Mouse (Mus musculus): Measurements from ENCODE around the gene Psmd5. TPM values are rescaled to one million over a fixed set of nuclear protein-coding genes. Genes with fewer than 3 reads are reported as not detected.

Gene Psmd5
- polyA plus RNA-seq, 1 experiment from 2014 or later, result 129 TPM

DNA sequence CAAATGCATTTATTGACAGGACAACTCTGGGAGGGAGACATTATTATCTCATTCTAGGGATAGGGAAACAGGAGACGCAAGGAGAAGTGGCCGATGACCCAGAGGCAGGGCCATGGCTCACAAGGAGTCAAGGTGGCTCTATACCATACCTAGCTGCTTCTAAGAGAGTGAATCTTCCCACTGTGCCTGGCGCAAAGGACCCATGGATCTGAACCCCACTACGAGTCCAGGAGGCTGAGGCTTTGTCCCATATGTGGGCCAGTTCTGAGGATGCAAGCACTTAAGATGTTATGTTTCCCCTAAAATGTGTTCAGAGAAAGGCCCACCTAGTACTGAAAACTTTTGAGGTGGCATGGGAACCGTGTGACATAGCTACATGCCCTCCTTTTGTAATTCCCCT, 37.1 kb upstream of the Psmd5 start:
- no peak overlapping the region for H3K4me2 ChIP-seq (ENCODE audit: low read length)
- H3K9ac ChIP-seq (ENCODE audit: low read length), result no peak overlapping the region
- H3K9me3 ChIP-seq (replicated peaks; ENCODE audit: control insufficient read depth, low read length), result no peaks in the 10 kb centered on the region
- ATAC-seq, result no peak
- H3K36me3 ChIP-seq (ENCODE audit: control insufficient read depth, insufficient read depth, low read length), result no peaks in the 10 kb centered on the region
- DNase-seq (ENCODE audit: low spot score), result no peak
- 0 out of 2 replicates have a peak, but pooled peaks cover 12% of the 10 kb centered on the region for H3K27me3 ChIP-seq (replicated peaks; ENCODE audit: control insufficient read depth, insufficient read depth, low read length)
- H3K27ac ChIP-seq (ENCODE audit: low read depth, low read length), result no peak overlapping the region
- peaks cover 7% of the 10 kb centered on the region; the same call in 1 of the 2 replicates for H3K4me1 ChIP-seq (ENCODE audit: control insufficient read depth, insufficient read depth, low read length)
- no peak overlapping the region for H3K4me3 ChIP-seq (ENCODE audit: low read depth, low read length)
- WGBS, result 89% methylated on average over 5 of the region's 5 CpGs

DNA sequence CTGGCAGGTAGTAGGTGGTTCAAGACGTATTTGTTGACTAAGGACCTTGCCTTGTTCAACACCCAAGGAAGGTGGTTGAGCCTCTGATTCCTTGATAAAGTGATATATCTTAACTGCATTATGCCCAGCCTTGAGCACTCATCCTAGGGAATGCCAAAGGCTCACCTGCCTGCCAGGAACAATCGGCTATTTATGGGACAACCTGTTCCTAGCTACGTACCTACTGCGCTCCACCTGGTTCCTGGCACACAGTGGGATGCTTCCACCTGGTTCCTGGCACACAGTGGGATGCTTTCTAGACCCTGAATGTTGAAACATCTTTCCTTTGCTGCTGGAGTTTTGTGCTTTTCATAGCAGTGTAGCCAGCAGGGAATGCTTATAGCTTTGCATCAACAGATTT, 35.0 kb upstream of the Psmd5 start:
- 96% methylated on average over 4 of the region's 4 CpGs for WGBS
- no peak for ATAC-seq
- Histone ChIP-seq H3K27me3 (replicated peaks; ENCODE audit: control insufficient read depth, insufficient read depth, low read length) (0 out of 2 replicates have a peak, but pooled peaks cover 12% of the 10 kb centered on the region), H3K4me3 (ENCODE audit: low read depth, low read length) (no peak overlapping the region), H3K27ac (ENCODE audit: low read depth, low read length) (no peak overlapping the region), H3K4me1 (ENCODE audit: control insufficient read depth, insufficient read depth, low read length) (peaks cover 7% of the 10 kb centered on the region; the same call in 1 of the 2 replicates), H3K9me3 (replicated peaks; ENCODE audit: control insufficient read depth, low read length) (no peaks in the 10 kb centered on the region), H3K4me2 (ENCODE audit: low read length) (no peak overlapping the region), H3K36me3 (ENCODE audit: control insufficient read depth, insufficient read depth, low read length) (no peaks in the 10 kb centered on the region), H3K9ac (ENCODE audit: low read length) (no peak overlapping the region)
- no peak for DNase-seq (ENCODE audit: low spot score)

DNA sequence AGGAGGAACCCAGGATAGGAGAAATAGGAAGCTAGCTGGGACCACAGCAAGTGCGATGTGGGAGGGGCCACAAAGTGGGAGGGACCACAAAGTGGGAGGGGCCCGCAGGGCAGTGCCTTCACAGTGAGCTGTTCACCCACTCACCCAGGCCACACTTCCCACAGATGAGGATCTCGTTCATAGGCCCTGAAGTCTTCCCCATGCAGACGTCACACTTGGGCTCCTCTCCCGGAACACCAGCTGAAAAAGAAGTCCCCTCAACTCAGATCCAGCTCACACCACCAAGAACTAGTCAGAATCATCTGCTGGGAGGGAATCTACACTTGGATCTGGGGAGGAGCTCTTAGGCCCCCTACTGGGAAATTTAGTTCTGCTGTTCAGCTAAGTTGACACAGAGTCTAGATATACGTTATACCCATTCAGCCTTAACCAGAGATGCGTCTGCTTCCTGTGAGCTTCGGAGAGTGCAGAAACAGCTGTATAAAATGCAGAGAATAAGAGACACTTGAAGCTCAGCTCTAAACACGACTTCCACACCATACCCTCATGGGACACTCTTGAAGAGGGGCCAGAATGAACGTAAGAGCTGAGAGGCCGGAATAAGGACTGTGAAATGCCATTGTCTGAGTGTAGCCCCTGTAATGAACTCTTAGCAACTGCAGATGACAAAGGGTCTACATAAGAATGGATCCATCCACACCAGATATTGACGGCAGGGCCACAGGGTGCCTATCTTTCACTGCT, 32.3 kb upstream of the Psmd5 start:
- H3K36me3 ChIP-seq (ENCODE audit: control insufficient read depth, insufficient read depth, low read length), result no peaks in the 10 kb centered on the region
- DNase-seq (ENCODE audit: low spot score) (no peak), ATAC-seq (no peak)
- H3K4me3 ChIP-seq (ENCODE audit: low read depth, low read length), result no peak overlapping the region
- no peaks in the 10 kb centered on the region for H3K27me3 ChIP-seq (replicated peaks; ENCODE audit: control insufficient read depth, insufficient read depth, low read length)
- H3K9me3 ChIP-seq (replicated peaks; ENCODE audit: control insufficient read depth, low read length), result no peaks in the 10 kb centered on the region
- H3K9ac ChIP-seq (ENCODE audit: low read length), result no peak overlapping the region
- H3K4me1 ChIP-seq (ENCODE audit: control insufficient read depth, insufficient read depth, low read length), result no peaks in the 10 kb centered on the region; the same call in 1 of the 2 replicates
- no peak overlapping the region for H3K27ac ChIP-seq (ENCODE audit: low read depth, low read length)
- no peak overlapping the region for H3K4me2 ChIP-seq (ENCODE audit: low read length)
- 63% methylated on average over 12 of the region's 12 CpGs for WGBS

DNA sequence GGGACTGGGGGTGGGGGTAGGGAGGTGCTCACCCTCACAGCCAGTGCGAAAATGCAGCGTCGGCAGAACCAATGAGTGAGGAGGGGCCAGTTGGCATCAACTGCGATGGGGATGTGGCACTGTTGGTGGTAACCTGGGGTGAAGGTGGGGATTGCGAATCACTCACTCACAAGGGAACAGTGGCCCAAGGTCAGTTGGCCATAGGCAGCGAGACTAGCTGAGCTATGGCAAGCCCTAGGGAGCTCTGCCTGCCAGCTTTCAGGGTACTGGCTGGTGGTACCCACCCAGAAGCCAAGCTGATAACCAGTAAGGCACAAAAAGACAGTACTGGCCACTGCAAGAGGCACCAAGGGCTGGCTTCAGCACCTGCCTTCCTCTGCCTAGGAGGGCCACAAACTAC, 31.7 kb upstream of the Psmd5 start:
- no peak for ATAC-seq
- H3K4me1 ChIP-seq (ENCODE audit: control insufficient read depth, insufficient read depth, low read length), result no peaks in the 10 kb centered on the region; the same call in 1 of the 2 replicates
- 77% methylated on average over 6 of the region's 6 CpGs for WGBS
- DNase-seq (ENCODE audit: low spot score), result no peak
- H3K36me3 ChIP-seq (ENCODE audit: control insufficient read depth, insufficient read depth, low read length), result 0 out of 2 replicates have a peak, but pooled peaks cover 3% of the 10 kb centered on the region
- H3K9ac ChIP-seq (ENCODE audit: low read length), result no peak overlapping the region
- no peak overlapping the region for H3K27ac ChIP-seq (ENCODE audit: low read depth, low read length)
- no peaks in the 10 kb centered on the region for H3K27me3 ChIP-seq (replicated peaks; ENCODE audit: control insufficient read depth, insufficient read depth, low read length)
- no peak overlapping the region for H3K4me3 ChIP-seq (ENCODE audit: low read depth, low read length)
- no peaks in the 10 kb centered on the region for H3K9me3 ChIP-seq (replicated peaks; ENCODE audit: control insufficient read depth, low read length)
- H3K4me2 ChIP-seq (ENCODE audit: low read length), result no peak overlapping the region

DNA sequence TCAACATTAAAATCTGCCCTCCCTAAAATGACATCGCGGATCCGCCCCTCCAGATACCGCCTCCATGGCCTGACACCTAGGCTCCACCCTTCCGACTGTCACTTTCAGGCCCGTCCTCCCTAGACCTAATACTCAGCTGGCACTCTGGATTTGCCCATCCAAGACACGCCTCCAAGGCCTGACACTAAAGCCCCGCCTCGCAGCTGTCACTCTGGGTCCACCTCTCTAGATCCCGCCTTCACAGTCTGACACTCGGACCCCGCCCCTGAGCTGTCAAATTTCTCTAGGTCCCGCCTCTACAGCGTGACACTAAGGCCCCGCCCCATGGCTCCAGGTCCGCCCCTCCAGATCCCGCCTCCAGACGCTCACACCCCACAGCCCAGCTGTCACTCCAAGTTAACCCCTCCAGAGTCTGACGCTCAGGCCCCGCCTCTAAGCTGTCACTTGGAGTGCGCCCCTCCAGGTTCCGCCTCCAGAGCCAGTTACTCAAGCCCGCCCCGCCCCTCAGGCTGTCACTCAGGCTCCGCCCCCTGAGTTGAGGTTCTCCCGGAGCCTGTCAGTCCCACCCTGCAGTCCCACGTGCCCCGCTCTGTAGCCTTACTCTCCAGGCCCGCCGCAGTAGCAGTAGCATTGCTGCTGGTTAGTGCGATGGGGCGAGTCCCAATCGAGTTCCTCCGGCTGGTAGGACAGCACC, 30.2 kb upstream of the Psmd5 start:
- ATAC-seq, result peak; percentile 95
- Histone ChIP-seq H3K4me1 (ENCODE audit: control insufficient read depth, insufficient read depth, low read length) (no peaks in the 10 kb centered on the region; the same call in 1 of the 2 replicates), H3K4me2 (ENCODE audit: low read length) (peak overlapping the region; percentile 51), H3K4me3 (ENCODE audit: low read depth, low read length) (peak overlapping the region; percentile 26), H3K36me3 (ENCODE audit: control insufficient read depth, insufficient read depth, low read length) (0 out of 2 replicates have a peak, but pooled peaks cover 3% of the 10 kb centered on the region), H3K9ac (ENCODE audit: low read length) (peak overlapping the region; percentile 42; the same call in 1 of the 2 replicates), H3K27me3 (replicated peaks; ENCODE audit: control insufficient read depth, insufficient read depth, low read length) (no peaks in the 10 kb centered on the region), H3K9me3 (replicated peaks; ENCODE audit: control insufficient read depth, low read length) (no peaks in the 10 kb centered on the region), H3K27ac (ENCODE audit: low read depth, low read length) (peak overlapping the region; percentile 50; the same call in 1 of the 2 replicates)
- peak; percentile 99 for DNase-seq (ENCODE audit: low spot score)
- WGBS, result under 1% methylated on average over 34 of the region's 34 CpGs

DNA sequence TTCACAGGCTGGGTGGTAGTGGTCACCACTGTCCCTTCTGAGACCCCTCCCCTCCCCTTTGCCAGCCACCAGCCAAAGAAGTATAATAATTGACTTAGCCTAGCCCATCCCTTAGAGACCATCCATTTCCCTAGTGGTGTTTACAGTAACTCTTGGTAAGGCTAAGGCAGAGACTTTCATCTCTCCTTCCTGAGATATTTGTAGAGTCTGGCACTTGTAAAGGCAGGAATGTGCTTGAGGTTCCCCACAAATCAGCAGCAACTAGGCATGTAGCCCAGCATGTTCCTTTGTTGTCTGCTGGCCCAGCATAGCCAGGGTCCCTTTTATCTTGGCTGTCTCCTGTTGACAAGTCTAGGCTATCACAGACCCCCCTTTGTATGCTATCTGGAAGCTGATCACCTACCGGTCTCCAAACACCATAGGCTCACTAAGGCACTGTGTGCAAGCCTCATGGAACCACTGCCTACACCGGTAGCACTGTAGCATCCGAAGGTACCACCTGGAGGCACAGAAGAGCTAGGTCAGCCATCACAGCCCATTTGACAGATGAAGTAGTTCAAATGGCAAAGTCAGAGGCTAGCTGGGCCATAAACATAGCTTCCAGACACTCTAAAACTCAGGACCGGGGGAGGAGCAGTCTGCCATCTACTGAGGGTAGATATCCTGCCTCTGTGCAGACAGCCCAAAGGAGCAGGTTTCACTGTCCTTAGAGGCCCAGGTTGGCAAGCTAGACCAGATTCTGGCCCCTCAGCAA, 29.1 kb upstream of the Psmd5 start:
- ATAC-seq (no peak), DNase-seq (ENCODE audit: low spot score) (no peak)
- H3K4me3 ChIP-seq (ENCODE audit: low read depth, low read length), result no peak overlapping the region
- H3K9ac ChIP-seq (ENCODE audit: low read length), result no peak overlapping the region
- H3K4me2 ChIP-seq (ENCODE audit: low read length), result no peak overlapping the region
- no peaks in the 10 kb centered on the region for H3K27me3 ChIP-seq (replicated peaks; ENCODE audit: control insufficient read depth, insufficient read depth, low read length)
- 84% methylated on average over 4 of the region's 4 CpGs for WGBS
- no peak overlapping the region for H3K27ac ChIP-seq (ENCODE audit: low read depth, low read length)
- no peaks in the 10 kb centered on the region; the same call in 1 of the 2 replicates for H3K4me1 ChIP-seq (ENCODE audit: control insufficient read depth, insufficient read depth, low read length)
- no peaks in the 10 kb centered on the region for H3K9me3 ChIP-seq (replicated peaks; ENCODE audit: control insufficient read depth, low read length)
- 0 out of 2 replicates have a peak, but pooled peaks cover 3% of the 10 kb centered on the region for H3K36me3 ChIP-seq (ENCODE audit: control insufficient read depth, insufficient read depth, low read length)

DNA sequence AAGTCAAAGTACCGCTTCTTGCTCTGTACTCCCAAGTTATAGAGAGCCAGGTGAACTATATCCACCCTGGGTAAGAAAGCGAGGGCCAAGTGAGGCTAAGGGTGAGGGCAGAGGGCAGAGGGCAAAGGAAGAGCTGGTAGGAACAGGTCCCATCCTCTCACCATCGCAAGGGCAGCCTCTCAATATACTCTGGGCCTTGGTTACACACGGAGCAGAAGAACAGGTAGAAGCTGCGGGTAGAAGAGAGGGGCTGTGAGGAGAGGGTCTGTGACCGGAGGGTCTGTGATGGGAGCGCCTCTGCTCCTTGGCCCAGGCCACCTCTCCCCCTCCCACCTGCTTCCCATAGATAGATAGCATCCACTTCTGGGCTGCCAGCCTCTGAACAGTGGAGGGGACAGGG, 28.4 kb upstream of the Psmd5 start:
- Histone ChIP-seq H3K4me2 (ENCODE audit: low read length) (no peak overlapping the region), H3K27me3 (replicated peaks; ENCODE audit: control insufficient read depth, insufficient read depth, low read length) (no peaks in the 10 kb centered on the region), H3K27ac (ENCODE audit: low read depth, low read length) (no peak overlapping the region), H3K36me3 (ENCODE audit: control insufficient read depth, insufficient read depth, low read length) (0 out of 2 replicates have a peak, but pooled peaks cover 3% of the 10 kb centered on the region), H3K9ac (ENCODE audit: low read length) (no peak overlapping the region), H3K4me3 (ENCODE audit: low read depth, low read length) (no peak overlapping the region), H3K4me1 (ENCODE audit: control insufficient read depth, insufficient read depth, low read length) (no peaks in the 10 kb centered on the region; the same call in 1 of the 2 replicates), H3K9me3 (replicated peaks; ENCODE audit: control insufficient read depth, low read length) (no peaks in the 10 kb centered on the region)
- ATAC-seq, result no peak
- 91% methylated on average over 7 of the region's 7 CpGs for WGBS
- no peak for DNase-seq (ENCODE audit: low spot score)

DNA sequence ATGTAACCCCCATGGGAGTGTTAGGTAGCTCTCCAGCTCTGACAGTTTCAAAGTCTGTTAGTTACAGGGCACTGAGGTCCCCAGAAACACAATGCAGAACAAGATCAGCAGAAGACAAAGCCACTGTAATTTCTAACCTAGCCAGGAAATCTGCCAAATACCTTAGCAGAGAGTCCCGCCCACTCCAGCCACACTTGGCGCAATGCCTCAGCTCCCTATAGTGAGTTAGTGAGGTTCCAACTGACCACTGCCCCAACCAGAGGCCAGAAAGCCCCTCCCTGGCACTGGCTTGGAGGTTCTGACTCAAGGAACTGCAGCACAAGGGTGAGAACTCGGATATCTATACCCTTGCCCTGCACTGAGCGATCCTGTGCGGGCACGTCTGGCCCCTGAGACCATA, 28.0 kb upstream of the Psmd5 start:
- no peaks in the 10 kb centered on the region for H3K27me3 ChIP-seq (replicated peaks; ENCODE audit: control insufficient read depth, insufficient read depth, low read length)
- no peaks in the 10 kb centered on the region for H3K9me3 ChIP-seq (replicated peaks; ENCODE audit: control insufficient read depth, low read length)
- H3K9ac ChIP-seq (ENCODE audit: low read length), result no peak overlapping the region
- DNase-seq (ENCODE audit: low spot score) (no peak), ATAC-seq (no peak)
- no peaks in the 10 kb centered on the region; the same call in 1 of the 2 replicates for H3K4me1 ChIP-seq (ENCODE audit: control insufficient read depth, insufficient read depth, low read length)
- 92% methylated on average over 6 of the region's 6 CpGs for WGBS
- no peak overlapping the region for H3K4me3 ChIP-seq (ENCODE audit: low read depth, low read length)
- H3K27ac ChIP-seq (ENCODE audit: low read depth, low read length), result no peak overlapping the region
- 0 out of 2 replicates have a peak, but pooled peaks cover 3% of the 10 kb centered on the region for H3K36me3 ChIP-seq (ENCODE audit: control insufficient read depth, insufficient read depth, low read length)
- H3K4me2 ChIP-seq (ENCODE audit: low read length), result no peak overlapping the region
